Mouse (Mus musculus) MEL (cell line): ENCODE results near the gene Nedd1. TPM values are rescaled to one million over a fixed set of nuclear protein-coding genes. Genes with fewer than 3 reads are reported as not detected.

Experiments
- DNase-seq: peaks from one replicate; pipeline ENCODE4 v3.0.0; 2011; ENCODE audit warnings: low read depth, low spot score
- H3K27ac ChIP-seq: 2 replicates; pipeline ENCODE4 v1.5.1; 2012; ENCODE audit warnings: low read depth, mild to moderate bottlenecking, control low read depth, low read length, moderate library complexity; ENCODE audit not compliant: control insufficient read depth
- H3K27me3 ChIP-seq, 2 experiments: fragments of 150-350 bp in 1 of 2; sonication (generic) in 1 of 2; 2 replicates each; pipeline ENCODE4 v1.6.1; 2012; ENCODE audit warnings: low read length in 2 of 2, mild to moderate bottlenecking in 2 of 2, improper control_type of control experiment in 1 of 2, moderate library complexity in 1 of 2; ENCODE audit not compliant: insufficient read depth in 2 of 2, control insufficient read depth in 1 of 2
- H3K36me3 ChIP-seq, 2 experiments: 2 replicates each; pipeline ENCODE4 v1.6.1; 2012 to 2014; ENCODE audit warnings: low read length in 2 of 2, improper control_type of control experiment in 1 of 2, inconsistent platforms in 1 of 2, mild to moderate bottlenecking in 1 of 2; ENCODE audit not compliant: insufficient read depth in 2 of 2, control insufficient read depth in 1 of 2
- H3K4me1 ChIP-seq, 2 experiments: fragments of 150-350 bp in 1 of 2; sonication (generic) in 1 of 2; 2 replicates each; pipeline ENCODE4 v1.6.1; 2012; ENCODE audit warnings: low read length in 2 of 2, improper control_type of control experiment in 1 of 2, mild to moderate bottlenecking in 1 of 2; ENCODE audit not compliant: insufficient read depth in 2 of 2, control insufficient read depth in 1 of 2
- H3K4me3 ChIP-seq, 2 experiments: fragments of 150-350 bp in 1 of 2; sonication (generic) in 1 of 2; 2 replicates each; pipeline ENCODE4 v1.5.1; 2012; ENCODE audit warnings: low read depth in 2 of 2, low read length in 2 of 2, mild to moderate bottlenecking in 2 of 2, moderate library complexity in 2 of 2, control low read depth in 1 of 2, improper control_type of control experiment in 1 of 2; ENCODE audit not compliant: control insufficient read depth in 1 of 2, insufficient read depth in 1 of 2
- H3K79me2 ChIP-seq: 2 replicates; pipeline ENCODE4 v1.6.1; 2012; ENCODE audit warnings: mild to moderate bottlenecking, low read length, moderate library complexity; ENCODE audit not compliant: control insufficient read depth, poor library complexity, insufficient read depth
- H3K9ac ChIP-seq: 2 replicates; pipeline ENCODE4 v1.6.1; 2012; ENCODE audit warnings: low read depth, mild to moderate bottlenecking, control low read depth, low read length, moderate library complexity; ENCODE audit not compliant: control insufficient read depth, poor library complexity, severe bottlenecking
- H3K9me3 ChIP-seq: fragments of 150-350 bp; sonication (generic); replicated peaks from 2 replicates; pipeline ENCODE4 v1.6.1; 2012; ENCODE audit warnings: mild to moderate bottlenecking, low read length, improper control_type of control experiment, moderate library complexity; ENCODE audit not compliant: insufficient read depth
- BHLHE40 ChIP-seq: IDR thresholded peaks from 2 replicates; pipeline ENCODE4 v1.6.1; 2012; ENCODE audit warnings: low read depth, mild to moderate bottlenecking, inconsistent platforms, low read length, improper control_type of control experiment, borderline replicate concordance
- CHD1 ChIP-seq: IDR thresholded peaks from 2 replicates; pipeline ENCODE4 v1.6.1; 2012; ENCODE audit warnings: low read depth, mild to moderate bottlenecking, inconsistent platforms, low read length, improper control_type of control experiment
- CHD2 ChIP-seq: IDR thresholded peaks from 2 replicates; pipeline ENCODE4 v1.6.1; 2011; ENCODE audit warnings: low read length, improper control_type of control experiment
- CTCF ChIP-seq, 3 experiments: IDR thresholded peaks in 2 of 3; conservative IDR thresholded peaks in 1 of 3; 2 replicates each; pipeline ENCODE4 v1.5.1; 2011 to 2012; ENCODE audit warnings: low read length in 3 of 3, low read depth in 2 of 3, mild to moderate bottlenecking in 2 of 3, improper control_type of control experiment in 1 of 3, inconsistent platforms in 1 of 3, mixed read lengths in 1 of 3, moderate library complexity in 1 of 3; ENCODE audit not compliant: control insufficient read depth in 1 of 3, insufficient read depth in 1 of 3, poor library complexity in 1 of 3, severe bottlenecking in 1 of 3
- EP300 ChIP-seq, 2 experiments: IDR thresholded peaks; 2 replicates each; pipeline ENCODE4 v1.6.1; 2011; ENCODE audit warnings: improper control_type of control experiment in 2 of 2, low read length in 2 of 2, low read depth in 1 of 2, mild to moderate bottlenecking in 1 of 2
- ETS1 ChIP-seq: IDR thresholded peaks from 2 replicates; pipeline ENCODE4 v1.6.1; 2012; ENCODE audit warnings: low read depth, mild to moderate bottlenecking, inconsistent platforms, low read length, improper control_type of control experiment, moderate library complexity
- GATA1 ChIP-seq: IDR thresholded peaks from 2 replicates; pipeline ENCODE4 v1.6.1; 2011; ENCODE audit warnings: low read depth, low read length, improper control_type of control experiment
- HCFC1 ChIP-seq: IDR thresholded peaks from 2 replicates; pipeline ENCODE4 v1.6.1; 2012; ENCODE audit warnings: low read depth, mild to moderate bottlenecking, inconsistent platforms, low read length, improper control_type of control experiment, moderate library complexity
- MAFK ChIP-seq: IDR thresholded peaks from 2 replicates; pipeline ENCODE4 v1.6.1; 2011; ENCODE audit warnings: low read depth, mild to moderate bottlenecking, low read length, improper control_type of control experiment, borderline replicate concordance
- MAX ChIP-seq: IDR thresholded peaks from 2 replicates; pipeline ENCODE4 v1.6.1; 2011; ENCODE audit warnings: low read length, improper control_type of control experiment
- MAZ ChIP-seq: IDR thresholded peaks from 2 replicates; pipeline ENCODE4 v1.6.1; 2012; ENCODE audit warnings: low read depth, mild to moderate bottlenecking, inconsistent platforms, low read length, improper control_type of control experiment
- MEF2A ChIP-seq: IDR thresholded peaks from 2 replicates; pipeline ENCODE4 v1.6.1; 2014; ENCODE audit warnings: low read depth, mild to moderate bottlenecking, inconsistent platforms, low read length, improper control_type of control experiment; ENCODE audit not compliant: poor library complexity, insufficient replicate concordance, severe bottlenecking; ENCODE audit errors: extremely low read depth
- MXI1 ChIP-seq: IDR thresholded peaks from 2 replicates; pipeline ENCODE4 v1.6.1; 2011; ENCODE audit warnings: mild to moderate bottlenecking, low read depth, low read length, improper control_type of control experiment
- MYB ChIP-seq: IDR thresholded peaks from 2 replicates; pipeline ENCODE4 v1.6.1; 2011; ENCODE audit warnings: mild to moderate bottlenecking, low read depth, low read length, improper control_type of control experiment
- MYC ChIP-seq: IDR thresholded peaks from 2 replicates; pipeline ENCODE4 v1.6.1; 2011; ENCODE audit warnings: low read depth, mild to moderate bottlenecking, low read length, improper control_type of control experiment, moderate library complexity
- NELFE ChIP-seq: IDR thresholded peaks from 2 replicates; pipeline ENCODE4 v1.6.1; 2011; ENCODE audit warnings: low read depth, low read length, improper control_type of control experiment
- POLR2A ChIP-seq, 2 experiments: IDR thresholded peaks; 2 replicates each; pipeline ENCODE4 v1.6.1; 2011 to 2012; ENCODE audit warnings: low read length in 2 of 2, mild to moderate bottlenecking in 2 of 2, control low read depth in 1 of 2, improper control_type of control experiment in 1 of 2, low read depth in 1 of 2, moderate library complexity in 1 of 2; ENCODE audit not compliant: control insufficient read depth in 1 of 2, insufficient read depth in 1 of 2, poor library complexity in 1 of 2
- POLR2AphosphoS2 ChIP-seq: IDR thresholded peaks from 2 replicates; pipeline ENCODE4 v1.6.1; 2011; ENCODE audit warnings: low read length, improper control_type of control experiment
- POLR2AphosphoS5 ChIP-seq: IDR thresholded peaks from 2 replicates; pipeline ENCODE4 v1.6.1; 2012; ENCODE audit warnings: low read depth, borderline replicate concordance, mild to moderate bottlenecking, inconsistent platforms, low read length, moderate library complexity, mixed read lengths
- RAD21 ChIP-seq: IDR thresholded peaks from 2 replicates; pipeline ENCODE4 v1.6.1; 2011; ENCODE audit warnings: mild to moderate bottlenecking, low read depth, low read length, improper control_type of control experiment
- RCOR1 ChIP-seq: IDR thresholded peaks from 2 replicates; pipeline ENCODE4 v1.6.1; 2012; ENCODE audit warnings: low read depth, mild to moderate bottlenecking, inconsistent platforms, low read length, improper control_type of control experiment
- SIN3A ChIP-seq: IDR thresholded peaks from 2 replicates; pipeline ENCODE4 v1.6.1; 2012; ENCODE audit warnings: low read length, improper control_type of control experiment, inconsistent platforms
- SMC3 ChIP-seq: IDR thresholded peaks from 2 replicates; pipeline ENCODE4 v1.6.1; 2011; ENCODE audit warnings: low read depth, low read length, improper control_type of control experiment
- TAL1 ChIP-seq: IDR thresholded peaks from 2 replicates; pipeline ENCODE4 v1.6.1; 2012; ENCODE audit warnings: mild to moderate bottlenecking, inconsistent platforms, low read length, moderate library complexity, mixed read lengths
- TBP ChIP-seq: IDR thresholded peaks from 2 replicates; pipeline ENCODE4 v1.8.0; 2011; ENCODE audit warnings: low read depth, low read length, improper control_type of control experiment
- TCF12 ChIP-seq: IDR thresholded peaks from 2 replicates; pipeline ENCODE4 v1.6.1; 2014; ENCODE audit warnings: low read depth, mild to moderate bottlenecking, inconsistent platforms, low read length, improper control_type of control experiment, moderate library complexity
- UBTF ChIP-seq: IDR thresholded peaks from 2 replicates; pipeline ENCODE4 v1.6.1; 2012; ENCODE audit warnings: low read depth, mild to moderate bottlenecking, inconsistent platforms, low read length, improper control_type of control experiment, moderate library complexity, borderline replicate concordance; ENCODE audit not compliant: insufficient read depth
- USF2 ChIP-seq, 2 experiments: IDR thresholded peaks; 2 replicates each; pipeline ENCODE4 v1.6.1; 2011 to 2012; ENCODE audit warnings: improper control_type of control experiment in 2 of 2, low read length in 2 of 2, borderline replicate concordance in 1 of 2, inconsistent platforms in 1 of 2, low read depth in 1 of 2, mild to moderate bottlenecking in 1 of 2; ENCODE audit not compliant: insufficient read depth in 1 of 2
- ZC3H11A ChIP-seq: IDR thresholded peaks from 2 replicates; pipeline ENCODE4 v1.6.1; 2012; ENCODE audit warnings: low read depth, mild to moderate bottlenecking, inconsistent platforms, low read length, improper control_type of control experiment
- ZKSCAN1 ChIP-seq: IDR thresholded peaks from 2 replicates; pipeline ENCODE4 v1.6.1; 2012; ENCODE audit warnings: low read depth, mild to moderate bottlenecking, inconsistent platforms, low read length, improper control_type of control experiment, moderate library complexity
- ZNF384 ChIP-seq: IDR thresholded peaks from 2 replicates; pipeline ENCODE4 v1.6.1; 2012; ENCODE audit warnings: low read depth, mild to moderate bottlenecking, inconsistent platforms, low read length, improper control_type of control experiment
- polyA plus RNA-seq, 2 experiments: library from polyadenylated mRNA; stranded (reverse) in 1 of 2; unstranded in 1 of 2; fragments of >175 nt in 1 of 2; fragments of >200 nt in 1 of 2; gene quantifications; 2 replicates each; pipeline versions ENCODE4 v1.2.1 to v1.2.4; 2012; ENCODE audit warnings: low replicate concordance in 2 of 2, low read depth in 1 of 2; ENCODE audit not compliant: insufficient read length in 2 of 2, insufficient read depth in 1 of 2, missing spikeins in 1 of 2
- total RNA-seq: library from RNA; depleted of rRNA; stranded (reverse); fragments of 300-350 nt; gene quantifications from 2 replicates; pipeline ENCODE4 v1.2.3, GENCODE M21; 2012

The Nedd1 gene
- total and polyA plus RNA-seq, 3 experiments: 15.5 to 22.1 TPM; not detected in 1

- H3K79me2 ChIP-seq: no peaks in the 10 kb centered on the region
- no peak overlapping the region for H3K4me3 ChIP-seq
- H3K9ac ChIP-seq: no peak overlapping the region
- no peaks in the 10 kb centered on the region for H3K4me1 ChIP-seq
- no peaks in the 10 kb centered on the region for H3K27me3 ChIP-seq
- H3K9me3 ChIP-seq: no peaks in the 10 kb centered on the region
- no peak for TF ChIP-seq POLR2AphosphoS5
- TF ChIP-seq CTCF (IDR thresholded peaks at IDR 0.05 in 2 of 3, conservative IDR thresholded peaks at IDR 0.05 in 1 of 3; ENCODE audit: control insufficient read depth in 1 of 3, insufficient read depth in 1 of 3, low read depth in 2 of 3, low read length in 3 of 3, poor library complexity in 1 of 3, severe bottlenecking in 1 of 3): no peak
- TF ChIP-seq POLR2AphosphoS2: no peak
- TF ChIP-seq RAD21: no peak
- no peak for TF ChIP-seq ZC3H11A
- no peak for TF ChIP-seq MAX
- no peak for TF ChIP-seq MYB
- no peak for TF ChIP-seq CHD1
- TF ChIP-seq UBTF: no peak
- no peak for TF ChIP-seq NELFE
- no peak for TF ChIP-seq MYC
- no peak for TF ChIP-seq ETS1
- no peak for TF ChIP-seq SIN3A
- no peak for TF ChIP-seq USF2 (IDR thresholded peaks at IDR 0.05; ENCODE audit: borderline replicate concordance in 1 of 2, insufficient read depth in 1 of 2, low read depth in 1 of 2, low read length in 2 of 2)
- TF ChIP-seq BHLHE40: no peak
- TF ChIP-seq ZKSCAN1: no peak
- TF ChIP-seq MAZ: no peak
- TF ChIP-seq CHD2: no peak
- H3K27ac ChIP-seq: no peak overlapping the region
- no peaks in the 10 kb centered on the region for H3K36me3 ChIP-seq
- no peak for DNase-seq
Measured at GRCm38 (mm10) chr10:92653266-92653665, 69.0 kb downstream of the Nedd1 start.

DNA sequence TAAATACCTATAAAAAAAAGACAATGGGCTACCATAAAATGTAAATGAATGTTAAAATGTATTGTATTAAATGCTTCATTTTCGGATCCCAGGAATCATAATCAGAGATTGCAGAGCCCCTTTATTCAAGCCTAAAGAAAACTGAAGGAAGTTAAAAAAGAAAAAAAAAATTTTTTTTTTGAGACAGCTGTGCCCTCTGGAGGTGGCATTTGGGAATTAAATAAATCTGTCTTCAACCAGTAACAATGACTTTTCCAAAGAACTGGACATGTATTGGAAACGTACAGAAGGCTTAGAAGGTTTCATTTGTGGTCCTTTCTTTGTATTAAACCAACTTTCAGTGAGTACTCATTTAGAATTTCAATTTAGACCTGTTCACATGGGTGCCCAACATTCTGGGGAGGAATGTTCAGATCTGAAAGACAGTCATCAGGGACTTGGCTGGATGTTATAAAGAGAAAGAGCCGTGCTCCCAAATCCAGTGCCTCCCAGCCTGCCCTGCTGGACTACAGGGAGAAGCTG is 69.8 kb downstream of the Nedd1 start:
- Histone ChIP-seq H3K79me2 (no peaks in the 10 kb centered on the region), H3K9ac (no peak overlapping the region), H3K27ac (no peak overlapping the region), H3K36me3 (no peaks in the 10 kb centered on the region), H3K9me3 (no peaks in the 10 kb centered on the region), H3K4me1 (no peaks in the 10 kb centered on the region), H3K27me3 (no peaks in the 10 kb centered on the region), H3K4me3 (no peak overlapping the region)
- no peak for DNase-seq
- peak; percentile 54 for TF ChIP-seq SMC3
- TF ChIP-seq CHD2: no peak
- no peak for TF ChIP-seq POLR2A (IDR thresholded peaks at IDR 0.05; ENCODE audit: control insufficient read depth in 1 of 2, insufficient read depth in 1 of 2, low read depth in 1 of 2, low read length in 2 of 2, poor library complexity in 1 of 2)
- TF ChIP-seq POLR2AphosphoS2: no peak
- TF ChIP-seq RCOR1: no peak
- no peak for TF ChIP-seq HCFC1
- no peak for TF ChIP-seq GATA1
- TF ChIP-seq ZNF384: peak; percentile 76
- TF ChIP-seq ETS1: no peak
- TF ChIP-seq MEF2A: no peak
- TF ChIP-seq EP300 (IDR thresholded peaks at IDR 0.05; ENCODE audit: low read depth in 1 of 2, low read length in 2 of 2): no peak
- no peak for TF ChIP-seq MAFK
- no peak for TF ChIP-seq SIN3A
- peak; percentile 19; the same call in 1 of the 2 replicates for TF ChIP-seq ZC3H11A
- TF ChIP-seq MXI1: no peak
- peak; percentile 54 for TF ChIP-seq RAD21
- no peak for TF ChIP-seq MYB
- no peak for TF ChIP-seq TBP
- TF ChIP-seq CTCF (IDR thresholded peaks at IDR 0.05 in 2 of 3, conservative IDR thresholded peaks at IDR 0.05 in 1 of 3; ENCODE audit: control insufficient read depth in 1 of 3, insufficient read depth in 1 of 3, low read depth in 2 of 3, low read length in 3 of 3, poor library complexity in 1 of 3, severe bottlenecking in 1 of 3): peak in 1 of 3 experiments; percentile 29; a peak in 1 of 6 replicates
- TF ChIP-seq TCF12: no peak
- TF ChIP-seq TAL1: no peak
